Mouse (Mus musculus): ENCODE measurements at regions not wholly inside any gene's neighbourhood (a gene's known extent, or its start where the extent isn't known, plus 50 kb on each side); places are given as distances from the start of the nearest gene placed in this dataset.

DNA sequence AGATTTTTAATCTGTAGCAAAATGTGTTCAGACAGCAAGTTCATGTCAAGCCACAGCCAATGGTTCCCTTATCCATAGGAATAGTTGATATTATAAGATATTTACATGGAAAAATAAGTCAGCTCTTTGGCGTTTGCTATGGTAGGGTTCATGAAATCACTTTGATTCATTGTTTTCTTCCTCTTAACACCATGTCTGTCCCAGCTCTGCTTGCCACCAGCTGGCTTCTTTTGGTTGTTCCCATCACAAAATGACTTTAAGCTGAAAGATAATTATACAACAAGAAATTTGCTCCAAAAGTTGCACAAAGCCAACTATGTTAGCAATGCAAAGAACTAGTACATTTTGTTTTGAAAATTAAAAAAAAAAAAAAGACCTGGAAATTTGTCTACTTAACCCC is 99.9 kb upstream of the Tcf21 start:
- Histone ChIP-seq H3K4me3 (ENCODE audit: control insufficient read depth, low read depth, low read length) (no peak overlapping the region), H3K36me3 (ENCODE audit: control insufficient read depth, insufficient read depth, low read length) (no peaks in the 10 kb centered on the region), H3K27me3 (ENCODE audit: control insufficient read depth, insufficient read depth, low read length) (no peaks in the 10 kb centered on the region), H3K4me1 (ENCODE audit: control insufficient read depth, insufficient read depth, low read length) (no peaks in the 10 kb centered on the region), H3K27ac (ENCODE audit: control insufficient read depth, insufficient read depth, low read depth, low read length) (no peak overlapping the region; the same call in 1 of the 2 replicates)
- TF ChIP-seq CTCF (IDR thresholded peaks at IDR 0.05; ENCODE audit: control insufficient read depth, insufficient read depth, insufficient replicate concordance, low read depth, low read length) (no peak), POLR2A (IDR thresholded peaks at IDR 0.05; ENCODE audit: control insufficient read depth, low read depth, low read length) (no peak)

- Histone ChIP-seq H3K36me3 (ENCODE audit: control insufficient read depth, insufficient read depth, low read length) (no peaks in the 10 kb centered on the region), H3K4me1 (ENCODE audit: control insufficient read depth, insufficient read depth, low read length) (no peaks in the 10 kb centered on the region), H3K4me3 (ENCODE audit: control insufficient read depth, low read depth, low read length) (no peak overlapping the region), H3K27ac (ENCODE audit: control insufficient read depth, insufficient read depth, low read depth, low read length) (no peak overlapping the region), H3K27me3 (ENCODE audit: control insufficient read depth, insufficient read depth, low read length) (no peaks in the 10 kb centered on the region)
- TF ChIP-seq POLR2A (IDR thresholded peaks at IDR 0.05; ENCODE audit: control insufficient read depth, low read depth, low read length) = no peak
- no peak for TF ChIP-seq CTCF (IDR thresholded peaks at IDR 0.05; ENCODE audit: control insufficient read depth, insufficient read depth, insufficient replicate concordance, low read depth, low read length)
Observed at GRCm38 (mm10) chr10:22917797-22918196, 97.8 kb upstream of the Tcf21 start.

DNA sequence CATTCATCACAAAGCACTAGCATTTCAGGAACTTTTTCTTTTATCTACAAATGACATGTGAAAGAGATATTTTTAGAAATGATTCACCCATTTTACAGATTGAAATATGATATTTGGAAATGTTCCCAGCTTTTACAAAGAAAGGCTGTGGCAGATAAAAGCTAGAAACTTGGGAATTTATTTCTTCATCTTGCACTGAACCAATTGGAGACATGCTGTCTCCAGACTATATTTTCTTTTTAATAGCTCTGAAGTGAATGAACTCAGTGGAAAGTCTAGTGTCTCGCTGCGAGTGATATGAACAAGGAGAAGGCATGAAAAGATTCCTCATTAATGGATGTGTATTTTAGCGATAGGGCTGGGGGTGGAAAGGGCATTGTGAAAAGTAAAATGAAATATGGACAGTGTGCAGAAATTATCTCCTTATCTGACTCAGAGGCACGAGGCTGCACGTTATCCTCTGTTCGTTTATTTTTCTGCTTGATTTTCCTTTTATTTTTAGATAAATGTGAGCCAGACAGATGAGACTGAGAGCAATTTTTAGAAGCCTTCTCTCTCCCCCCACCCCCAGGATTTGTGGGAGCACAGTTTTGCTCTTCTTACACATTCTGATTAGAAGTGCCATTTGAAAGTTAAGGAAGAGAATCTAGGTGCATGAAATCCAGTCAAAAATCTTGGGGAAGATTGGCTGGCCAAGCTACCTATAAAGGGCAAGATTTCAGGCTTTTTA is 96.0 kb upstream of the Tcf21 start:
- Histone ChIP-seq H3K4me1 (ENCODE audit: control insufficient read depth, insufficient read depth, low read length) (no peaks in the 10 kb centered on the region), H3K27me3 (ENCODE audit: control insufficient read depth, insufficient read depth, low read length) (no peaks in the 10 kb centered on the region), H3K36me3 (ENCODE audit: control insufficient read depth, insufficient read depth, low read length) (no peaks in the 10 kb centered on the region), H3K4me3 (ENCODE audit: control insufficient read depth, low read depth, low read length) (no peak overlapping the region), H3K27ac (ENCODE audit: control insufficient read depth, insufficient read depth, low read depth, low read length) (no peak overlapping the region)
- TF ChIP-seq CTCF (IDR thresholded peaks at IDR 0.05; ENCODE audit: control insufficient read depth, insufficient read depth, insufficient replicate concordance, low read depth, low read length) (no peak), POLR2A (IDR thresholded peaks at IDR 0.05; ENCODE audit: control insufficient read depth, low read depth, low read length) (no peak)

- Histone ChIP-seq H3K4me3 (ENCODE audit: control insufficient read depth, low read depth, low read length) (no peak overlapping the region), H3K36me3 (ENCODE audit: control insufficient read depth, insufficient read depth, low read length) (no peaks in the 10 kb centered on the region), H3K27me3 (ENCODE audit: control insufficient read depth, insufficient read depth, low read length) (no peaks in the 10 kb centered on the region), H3K27ac (ENCODE audit: control insufficient read depth, insufficient read depth, low read depth, low read length) (no peak overlapping the region), H3K4me1 (ENCODE audit: control insufficient read depth, insufficient read depth, low read length) (no peaks in the 10 kb centered on the region)
- TF ChIP-seq CTCF (IDR thresholded peaks at IDR 0.05; ENCODE audit: control insufficient read depth, insufficient read depth, insufficient replicate concordance, low read depth, low read length) = no peak
- no peak for TF ChIP-seq POLR2A (IDR thresholded peaks at IDR 0.05; ENCODE audit: control insufficient read depth, low read depth, low read length)
Observed at GRCm38 (mm10) chr10:22913112-22913511, 93.1 kb upstream of the Tcf21 start.

- Histone ChIP-seq H3K4me1 (ENCODE audit: control insufficient read depth, insufficient read depth, low read length) (no peaks in the 10 kb centered on the region), H3K36me3 (ENCODE audit: control insufficient read depth, insufficient read depth, low read length) (no peaks in the 10 kb centered on the region), H3K4me3 (ENCODE audit: control insufficient read depth, low read depth, low read length) (no peak overlapping the region), H3K27ac (ENCODE audit: control insufficient read depth, insufficient read depth, low read depth, low read length) (no peak overlapping the region), H3K27me3 (ENCODE audit: control insufficient read depth, insufficient read depth, low read length) (no peaks in the 10 kb centered on the region)
- TF ChIP-seq POLR2A (IDR thresholded peaks at IDR 0.05; ENCODE audit: control insufficient read depth, low read depth, low read length) (no peak), CTCF (IDR thresholded peaks at IDR 0.05; ENCODE audit: control insufficient read depth, insufficient read depth, insufficient replicate concordance, low read depth, low read length) (no peak)
Observed at GRCm38 (mm10) chr10:22908640-22909039, 88.7 kb upstream of the Tcf21 start.

GRCm38 (mm10) chr10:22905281-22905680 is 85.3 kb upstream of the Tcf21 start:
- TF ChIP-seq POLR2A (IDR thresholded peaks at IDR 0.05; ENCODE audit: control insufficient read depth, low read depth, low read length) = no peak
- no peak for TF ChIP-seq CTCF (IDR thresholded peaks at IDR 0.05; ENCODE audit: control insufficient read depth, insufficient read depth, insufficient replicate concordance, low read depth, low read length)
- H3K36me3 ChIP-seq (ENCODE audit: control insufficient read depth, insufficient read depth, low read length) = no peaks in the 10 kb centered on the region
- H3K4me3 ChIP-seq (ENCODE audit: control insufficient read depth, low read depth, low read length) = no peak overlapping the region
- no peaks in the 10 kb centered on the region for H3K4me1 ChIP-seq (ENCODE audit: control insufficient read depth, insufficient read depth, low read length)
- no peak overlapping the region for H3K27ac ChIP-seq (ENCODE audit: control insufficient read depth, insufficient read depth, low read depth, low read length)
- no peaks in the 10 kb centered on the region for H3K27me3 ChIP-seq (ENCODE audit: control insufficient read depth, insufficient read depth, low read length)

DNA sequence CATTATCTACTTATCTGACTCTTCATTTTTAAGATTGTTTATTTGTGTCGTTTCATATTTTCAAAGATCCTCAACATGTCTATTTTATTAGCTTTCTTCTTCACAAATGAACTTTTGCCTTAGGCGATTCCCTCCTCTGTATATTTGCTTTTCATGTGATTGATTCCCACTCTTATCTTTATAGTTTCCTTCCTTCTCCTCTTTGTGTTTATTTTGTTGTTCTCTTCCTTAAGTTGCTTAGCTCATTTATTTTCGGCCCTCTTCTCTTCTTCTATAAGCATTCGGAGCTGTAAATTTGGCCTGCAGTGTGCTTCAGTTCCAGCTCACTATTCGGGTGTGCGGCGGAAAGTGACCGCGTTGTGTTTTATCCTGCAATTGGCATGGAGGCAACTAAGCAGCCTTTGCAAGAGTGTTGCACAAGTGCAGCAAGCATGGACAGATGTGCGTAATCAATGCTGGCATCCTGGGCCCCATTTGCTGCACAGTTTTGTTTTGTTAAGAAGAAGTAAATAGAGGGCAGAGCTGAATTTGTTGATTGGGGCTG is 73.5 kb upstream of the Tcf21 start:
- Histone ChIP-seq H3K4me1 (ENCODE audit: control insufficient read depth, insufficient read depth, low read length) (no peaks in the 10 kb centered on the region), H3K36me3 (ENCODE audit: control insufficient read depth, insufficient read depth, low read length) (no peaks in the 10 kb centered on the region), H3K4me3 (ENCODE audit: control insufficient read depth, low read depth, low read length) (no peak overlapping the region), H3K27ac (ENCODE audit: control insufficient read depth, insufficient read depth, low read depth, low read length) (no peak overlapping the region), H3K27me3 (ENCODE audit: control insufficient read depth, insufficient read depth, low read length) (no peaks in the 10 kb centered on the region)
- TF ChIP-seq CTCF (IDR thresholded peaks at IDR 0.05; ENCODE audit: control insufficient read depth, insufficient read depth, insufficient replicate concordance, low read depth, low read length) = no peak
- no peak for TF ChIP-seq POLR2A (IDR thresholded peaks at IDR 0.05; ENCODE audit: control insufficient read depth, low read depth, low read length)
